Mouse (Mus musculus): ENCODE measurements around the gene Esrra.

GRCm38 (mm10) chr19:6949951-6950350 lies 28.3 kb upstream of the Esrra start:
- TF ChIP-seq POLR2A (IDR thresholded peaks at IDR 0.05; ENCODE audit: control insufficient read depth, extremely low read depth, insufficient read depth, low read length, poor library complexity): no peak
- no peak for TF ChIP-seq CTCF (IDR thresholded peaks at IDR 0.05; ENCODE audit: borderline replicate concordance, control insufficient read depth, extremely low read depth, insufficient read depth, low read length, poor library complexity)
